Mouse (Mus musculus) splenic B cell, adult 2 months (primary cell): ENCODE measurements at regions not wholly inside any gene's neighbourhood (a gene's known extent, or its start where the extent isn't known, plus 50 kb on each side); places are given as distances from the start of the nearest gene placed in this dataset.

ENCODE experiments used
- DNase-seq: peaks from one replicate; pipeline ENCODE4 v3.0.0-alpha.2; 2011; ENCODE audit warnings: low read depth, low spot score
- H3K27me3 ChIP-seq: 2 replicates; pipeline ENCODE4 v1.6.1; 2012; ENCODE audit warnings: mild to moderate bottlenecking, low read length, moderate library complexity, mixed read lengths; ENCODE audit not compliant: control insufficient read depth, poor library complexity, insufficient read depth, severe bottlenecking
- H3K36me3 ChIP-seq: 2 replicates; pipeline ENCODE4 v1.6.1; 2012; ENCODE audit warnings: mild to moderate bottlenecking, low read length, moderate library complexity, mixed read lengths; ENCODE audit not compliant: control insufficient read depth, poor library complexity, insufficient read depth, severe bottlenecking

DNA sequence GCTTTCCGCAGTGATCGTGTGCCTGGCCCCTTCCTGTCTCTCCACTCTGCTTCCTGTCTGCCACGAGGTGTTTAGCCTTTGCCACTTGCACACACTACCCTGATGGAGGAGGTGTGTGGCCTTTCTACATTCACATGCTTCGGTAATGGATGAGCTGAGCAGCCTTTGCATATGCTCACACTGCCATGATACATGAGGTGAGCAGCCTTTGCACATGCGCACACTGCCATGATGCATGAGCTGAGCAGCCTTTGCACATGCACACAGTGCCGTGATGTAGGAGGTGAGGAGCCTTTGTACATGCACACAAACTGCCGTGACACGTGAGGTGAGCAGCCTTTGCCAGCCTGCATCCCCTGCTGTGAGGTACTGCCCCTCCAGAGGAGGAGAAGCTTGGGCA lies 58.3 kb downstream of the Erv3 start:
- H3K27me3 ChIP-seq, result no peaks in the 10 kb centered on the region
- H3K36me3 ChIP-seq, result no peaks in the 10 kb centered on the region
- no peak for DNase-seq

DNA sequence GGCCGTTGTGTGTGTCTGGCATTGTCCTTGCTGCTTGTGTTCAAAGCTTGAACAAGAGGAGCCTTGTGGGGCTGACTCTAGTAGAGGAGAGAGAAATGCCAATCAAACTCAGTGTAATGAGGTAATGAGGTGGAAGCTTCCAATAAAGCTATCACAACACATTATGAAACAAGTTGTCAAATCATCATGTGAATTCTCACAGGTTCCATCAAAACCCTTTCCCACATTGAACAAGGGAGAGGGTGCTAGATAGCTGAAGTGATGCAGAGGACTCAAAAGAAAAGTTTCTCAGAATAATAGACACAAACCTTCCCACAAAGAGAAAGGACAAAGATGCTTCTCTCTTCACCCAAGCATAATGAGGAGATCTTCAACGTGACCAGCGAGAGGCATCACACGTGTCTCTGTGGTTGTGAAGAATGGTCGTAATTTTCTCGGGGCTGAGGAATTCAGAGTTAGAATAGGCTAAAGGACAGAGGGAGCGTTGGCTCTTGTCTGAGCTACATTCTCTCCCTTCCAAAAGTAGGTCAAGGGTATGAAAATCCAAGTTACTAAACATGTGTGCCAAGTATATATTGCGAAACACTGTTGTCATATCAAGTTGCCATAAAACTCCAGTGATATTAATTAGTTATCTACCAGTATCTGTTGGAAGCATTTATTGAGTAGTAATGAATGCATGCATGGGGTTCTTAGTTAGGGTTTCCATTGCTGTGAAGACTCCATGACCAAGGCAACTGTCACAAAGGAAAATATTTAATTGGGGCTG lies 59.2 kb downstream of the Erv3 start:
- no peak for DNase-seq
- Histone ChIP-seq H3K27me3 (no peaks in the 10 kb centered on the region), H3K36me3 (no peaks in the 10 kb centered on the region)

DNA sequence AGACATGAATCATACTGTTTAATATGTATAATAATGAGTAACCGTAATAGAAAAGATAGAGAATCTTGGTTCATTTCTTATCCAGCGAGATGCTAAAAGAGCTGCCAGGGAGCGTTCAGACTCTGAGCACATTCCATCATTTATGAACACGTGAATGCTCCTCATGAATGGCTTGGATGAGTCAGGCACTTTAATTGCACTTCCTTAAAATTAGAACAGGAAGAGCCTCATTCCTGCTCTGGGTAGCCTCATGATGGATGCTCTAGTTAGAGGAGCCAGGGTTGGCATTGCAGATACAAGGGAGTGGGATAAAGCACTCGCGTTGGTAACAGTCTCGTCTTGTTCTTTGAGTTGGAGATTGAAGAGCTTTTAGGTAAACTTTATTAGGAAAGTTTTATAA lies 60.1 kb downstream of the Erv3 start:
- DNase-seq, result no peak
- Histone ChIP-seq H3K36me3 (no peaks in the 10 kb centered on the region), H3K27me3 (no peaks in the 10 kb centered on the region)

DNA sequence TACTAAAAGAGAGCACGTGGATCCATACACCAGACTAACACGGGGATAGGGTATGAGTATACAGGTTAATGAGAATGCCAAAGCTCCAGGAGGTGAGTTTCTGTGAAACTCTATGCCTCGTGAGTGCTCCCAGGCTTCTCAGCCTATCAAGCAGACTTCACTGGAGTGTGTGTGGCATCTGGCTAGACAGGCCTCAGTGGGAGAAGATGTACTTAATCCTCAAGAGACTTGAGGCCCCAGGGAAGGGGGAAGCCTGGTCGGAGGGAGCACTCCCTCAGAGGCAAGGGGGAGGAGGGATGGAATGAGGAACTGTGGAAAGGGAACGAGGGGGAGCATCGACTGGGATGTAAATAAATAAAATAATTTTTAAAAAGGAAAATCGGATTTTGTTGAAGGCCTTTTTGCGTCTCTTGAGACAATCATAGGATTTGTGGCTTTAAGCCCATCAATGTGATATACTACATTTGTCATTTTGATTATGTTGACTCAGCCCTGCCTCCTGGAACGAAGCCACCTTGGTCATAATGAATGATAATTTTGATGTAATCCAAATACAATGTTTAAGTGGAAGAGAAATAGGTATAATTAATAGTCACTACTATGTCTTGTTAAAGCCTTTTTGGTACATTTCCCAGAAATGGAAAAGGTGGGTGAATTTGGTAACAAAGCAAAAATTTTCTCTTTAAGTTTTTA lies 62.4 kb downstream of the Erv3 start:
- Histone ChIP-seq H3K36me3 (no peaks in the 10 kb centered on the region), H3K27me3 (no peaks in the 10 kb centered on the region)
- DNase-seq, result no peak

DNA sequence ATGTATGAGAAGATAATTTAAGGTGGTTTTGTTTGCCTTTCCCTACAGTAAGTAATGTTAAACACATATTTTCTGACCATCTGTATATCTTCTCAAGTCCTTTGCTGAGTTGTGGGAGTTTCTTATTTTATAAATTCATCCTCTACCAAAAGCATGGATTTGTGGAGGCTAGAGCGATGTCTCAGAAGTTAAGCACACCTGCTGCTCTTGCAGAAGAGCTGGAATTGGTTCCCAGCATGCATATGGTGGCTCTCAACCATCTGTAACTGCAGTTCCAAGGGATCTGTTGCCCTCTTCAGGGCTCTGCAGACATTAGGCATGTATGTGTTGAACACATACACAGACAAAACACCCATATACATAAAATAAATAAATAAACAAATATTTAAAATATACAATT lies 84.2 kb downstream of the Erv3 start:
- Histone ChIP-seq H3K36me3 (no peaks in the 10 kb centered on the region), H3K27me3 (no peaks in the 10 kb centered on the region)
- no peak for DNase-seq

DNA sequence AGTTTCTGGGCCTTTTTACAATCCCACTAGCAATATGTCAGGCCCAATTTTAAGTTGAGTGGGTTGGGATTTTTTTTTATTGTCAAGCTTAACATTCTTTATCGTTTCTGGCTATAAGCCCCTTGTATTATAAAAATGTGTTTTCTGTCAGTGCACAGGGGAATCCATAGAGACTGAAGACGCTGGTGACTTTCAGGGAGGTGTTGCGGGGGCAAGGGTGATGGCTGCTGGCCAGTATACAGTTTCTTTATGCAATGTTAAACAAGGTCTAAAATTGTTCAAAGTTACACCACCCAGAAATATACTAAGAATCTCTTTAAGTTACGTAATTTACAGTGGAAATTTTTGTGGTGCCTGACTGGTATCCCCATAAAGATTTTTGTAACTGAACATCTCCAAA lies 85.9 kb downstream of the Erv3 start:
- H3K36me3 ChIP-seq, result no peaks in the 10 kb centered on the region
- no peak for DNase-seq
- no peaks in the 10 kb centered on the region for H3K27me3 ChIP-seq

DNA sequence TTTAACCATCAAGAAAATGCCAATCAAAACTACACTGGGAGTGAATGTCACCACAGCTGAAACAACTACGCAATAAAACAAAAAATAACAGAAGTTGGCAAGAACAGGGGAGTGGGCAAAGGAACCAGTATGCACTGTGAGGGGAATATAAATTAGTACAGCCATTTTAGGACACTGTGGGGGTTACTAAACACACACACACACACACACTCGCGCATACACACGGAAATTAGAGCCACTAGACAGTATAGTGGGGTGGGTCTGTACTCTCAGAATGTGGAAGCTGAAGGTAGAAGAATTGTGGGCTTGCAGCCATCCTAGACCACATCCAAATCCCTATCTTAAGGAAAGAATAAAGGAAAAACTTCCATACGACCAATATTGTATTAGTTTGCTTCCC lies 87.4 kb downstream of the Erv3 start:
- no peaks in the 10 kb centered on the region for H3K27me3 ChIP-seq
- H3K36me3 ChIP-seq, result no peaks in the 10 kb centered on the region
- no peak for DNase-seq

DNA sequence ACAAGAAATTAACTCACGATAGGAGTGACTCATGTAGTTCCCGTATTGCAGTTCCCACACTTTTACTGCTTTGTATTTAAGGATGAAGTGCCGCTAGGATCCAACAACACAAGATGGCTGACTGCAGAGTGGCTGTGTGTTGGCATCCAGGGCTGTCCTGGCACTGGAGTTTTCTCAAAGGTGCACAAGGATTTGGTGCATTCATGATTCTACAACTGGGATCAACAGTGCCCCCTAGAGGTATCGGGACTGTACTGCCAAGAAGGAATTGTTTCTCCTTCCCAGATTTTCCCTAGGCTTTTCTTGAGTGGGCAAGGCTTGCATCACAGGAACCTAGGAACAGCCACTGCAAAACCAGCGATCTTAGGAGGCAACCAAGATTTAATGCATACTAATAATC lies 88.7 kb downstream of the Erv3 start:
- peak; percentile 3 for DNase-seq
- Histone ChIP-seq H3K27me3 (no peaks in the 10 kb centered on the region), H3K36me3 (no peaks in the 10 kb centered on the region)

DNA sequence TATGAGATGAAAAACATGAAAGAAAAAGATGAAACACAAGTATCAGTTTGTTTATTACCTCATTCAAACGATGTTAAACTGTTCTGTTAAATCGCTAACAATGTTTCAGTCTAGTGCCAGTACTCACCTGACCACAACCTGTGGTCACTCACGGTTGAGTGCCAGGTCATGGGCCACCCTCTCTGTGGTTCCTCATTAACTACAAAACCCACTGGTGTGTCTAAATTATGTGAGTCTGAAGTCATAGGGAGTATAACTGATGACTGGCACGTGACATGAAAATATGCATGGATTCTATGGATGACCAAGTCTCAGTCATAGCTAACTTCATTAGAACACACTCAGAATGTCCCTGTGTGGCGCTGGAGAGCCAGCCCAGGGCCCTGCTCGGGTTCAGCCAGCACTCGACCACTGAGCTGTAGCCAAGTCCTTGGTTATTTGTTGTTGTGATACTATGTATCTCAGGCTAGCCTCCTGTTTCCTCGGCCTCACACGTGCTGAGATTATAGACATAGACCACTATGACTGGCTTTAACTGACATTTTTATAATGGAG lies 89.8 kb downstream of the Erv3 start:
- no peak for DNase-seq
- Histone ChIP-seq H3K27me3 (no peaks in the 10 kb centered on the region), H3K36me3 (no peaks in the 10 kb centered on the region)

DNA sequence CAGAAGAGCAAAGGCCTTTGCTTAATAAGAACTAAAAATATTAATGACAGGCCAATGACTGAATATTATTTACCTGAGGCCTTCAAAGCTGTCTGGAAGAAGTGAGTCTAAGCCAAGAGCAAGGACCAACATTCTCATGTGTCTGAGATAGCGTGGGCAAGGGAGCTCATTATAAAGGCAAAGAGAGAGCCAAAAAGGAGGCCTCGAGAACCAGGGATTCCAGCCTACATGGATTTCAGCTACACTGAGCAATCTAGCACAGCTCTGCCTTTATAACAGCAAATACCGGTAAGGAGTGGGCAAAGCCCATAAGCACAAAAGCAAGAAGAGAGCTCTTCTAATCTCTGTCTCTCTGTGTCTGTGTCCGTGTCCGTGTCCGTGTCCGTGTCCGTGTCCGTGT lies 93.0 kb downstream of the Erv3 start:
- DNase-seq, result no peak
- Histone ChIP-seq H3K36me3 (no peaks in the 10 kb centered on the region), H3K27me3 (no peaks in the 10 kb centered on the region)

DNA sequence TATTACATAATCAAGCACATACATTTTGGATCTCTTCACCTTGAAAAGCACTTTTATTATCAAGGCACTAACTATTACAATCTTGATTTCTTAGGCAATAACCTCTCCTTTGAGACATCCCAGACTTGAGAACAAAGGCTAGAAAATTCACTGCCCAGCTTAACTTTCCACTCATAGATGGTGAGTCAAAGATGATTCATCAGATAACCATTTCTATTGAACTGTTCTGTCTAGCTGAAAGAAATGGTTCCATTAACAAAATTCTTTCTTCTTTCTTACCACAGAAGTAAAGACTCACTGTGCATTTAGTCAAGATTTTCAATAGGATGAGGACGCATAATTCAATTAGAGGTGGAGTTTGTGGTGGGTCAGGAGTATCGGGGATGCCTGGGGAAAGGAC lies 98.0 kb downstream of the Erv3 start:
- DNase-seq, result no peak
- H3K36me3 ChIP-seq, result no peaks in the 10 kb centered on the region
- no peaks in the 10 kb centered on the region; the same call in 1 of the 2 replicates for H3K27me3 ChIP-seq

DNA sequence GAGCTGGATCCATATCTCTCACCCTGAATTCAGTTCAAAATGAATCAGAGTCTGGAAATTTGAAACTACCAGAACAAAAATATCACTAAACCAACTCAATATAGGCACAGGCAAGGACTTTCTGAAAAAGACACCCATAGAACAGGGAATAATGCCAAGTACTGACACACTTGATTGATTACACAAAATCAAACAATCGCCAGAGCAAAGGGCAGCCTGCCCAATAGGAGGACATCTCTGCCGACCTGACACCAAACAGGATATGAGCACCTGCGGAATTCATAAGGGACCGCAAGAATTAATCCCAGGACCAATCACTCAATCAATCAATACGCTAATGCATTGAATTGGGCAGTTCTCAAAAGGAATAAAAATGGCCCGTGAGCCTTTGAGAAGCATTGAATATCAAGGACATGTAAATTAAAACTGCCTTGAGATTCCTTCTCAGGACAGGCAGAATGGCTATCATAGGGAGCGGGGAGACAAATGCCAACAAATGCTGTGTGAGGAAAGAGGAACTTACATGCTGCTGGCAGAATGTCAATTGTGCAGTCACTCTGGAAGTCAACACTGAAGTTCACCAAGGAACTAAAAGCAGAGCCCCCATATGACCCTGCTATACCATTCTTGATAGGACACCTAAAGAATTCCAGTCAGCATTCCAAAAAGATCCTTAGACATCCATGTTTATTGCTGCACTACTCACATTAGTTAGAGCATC lies 102.2 kb downstream of the Erv3 start:
- Histone ChIP-seq H3K36me3 (no peaks in the 10 kb centered on the region), H3K27me3 (no peaks in the 10 kb centered on the region; the same call in 1 of the 2 replicates)
- DNase-seq, result no peak

DNA sequence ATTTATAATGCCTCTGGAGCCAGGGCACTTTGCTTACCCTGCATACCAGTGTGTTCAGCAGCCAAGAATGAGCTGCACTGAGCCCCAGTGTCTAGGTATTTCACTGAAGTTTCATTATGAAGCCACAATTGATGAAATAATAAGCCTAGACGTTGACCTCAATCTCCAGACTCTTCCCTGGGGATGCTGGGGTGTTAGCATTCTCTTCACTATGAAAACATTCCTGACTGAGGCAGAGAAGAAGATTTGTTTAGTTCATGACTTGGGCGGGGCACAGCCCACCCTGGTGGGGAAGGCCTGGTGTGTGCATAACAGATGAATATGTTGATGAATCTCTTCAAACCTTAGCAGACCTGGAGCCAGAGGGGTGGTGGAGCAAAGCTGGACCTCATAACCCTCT lies 104.4 kb downstream of the Erv3 start:
- no peak for DNase-seq
- no peaks in the 10 kb centered on the region for H3K36me3 ChIP-seq
- no peaks in the 10 kb centered on the region; the same call in 1 of the 2 replicates for H3K27me3 ChIP-seq

DNA sequence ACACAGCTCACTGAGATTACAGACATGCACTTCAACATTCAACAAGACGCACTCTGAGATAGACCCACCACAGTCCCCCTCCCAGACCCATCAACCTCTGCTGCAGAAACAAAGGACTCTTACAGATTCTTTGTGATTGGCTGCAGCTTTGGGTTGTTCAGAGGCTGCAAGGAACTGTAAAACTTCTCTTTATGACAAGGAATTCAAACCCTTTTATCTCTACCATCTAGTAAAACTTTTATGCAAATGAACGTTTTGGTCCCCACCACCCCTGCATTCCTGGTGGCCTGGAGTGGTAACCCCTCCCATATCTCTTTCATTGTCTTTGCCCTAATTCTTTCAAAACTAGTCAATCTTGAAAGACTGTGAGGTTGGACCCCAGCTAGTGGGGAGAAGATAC lies 106.1 kb downstream of the Erv3 start:
- DNase-seq, result no peak
- Histone ChIP-seq H3K36me3 (no peaks in the 10 kb centered on the region), H3K27me3 (no peaks in the 10 kb centered on the region; the same call in 1 of the 2 replicates)

DNA sequence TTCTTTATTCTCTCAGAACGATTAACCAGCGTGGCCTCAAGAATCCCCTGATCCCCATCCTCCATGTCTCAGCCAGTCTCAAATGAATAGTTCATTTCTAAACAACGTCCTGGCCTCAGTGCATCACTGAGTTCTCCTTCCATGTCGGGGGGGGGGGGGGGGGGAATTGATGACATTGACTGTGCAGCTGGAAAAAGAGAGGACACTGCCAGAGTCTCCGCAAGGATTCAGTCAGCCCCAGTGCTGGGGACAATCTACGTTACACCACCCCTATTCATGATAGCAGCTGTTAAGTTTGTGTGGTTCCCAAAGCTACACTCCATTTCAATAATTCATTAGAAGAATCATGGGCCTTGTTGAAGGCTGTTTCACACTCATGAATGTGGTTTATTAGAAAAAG lies 108.9 kb downstream of the Erv3 start:
- no peak for DNase-seq
- Histone ChIP-seq H3K27me3 (no peaks in the 10 kb centered on the region), H3K36me3 (no peaks in the 10 kb centered on the region)
